Mouse (Mus musculus) C2C12 (cell line): ENCODE results near the gene Yipf1.
"Not testable (repeated sequence)": the region's sequence is repeated elsewhere in the genome, so short reads cannot be mapped to it uniquely, and the experiment has no call there.

ENCODE experiments used
- CTCF ChIP-seq: IDR thresholded peaks from one replicate; pipeline ENCODE4 v1.5.1; 2011; ENCODE audit not compliant: control insufficient read depth, insufficient read depth, insufficient read length
- FOSL1 ChIP-seq: IDR thresholded peaks from one replicate; pipeline ENCODE4 v1.8.0; 2011; ENCODE audit warnings: mild to moderate bottlenecking, low read length; ENCODE audit not compliant: poor library complexity, insufficient read depth, severe bottlenecking
- MYOD1 ChIP-seq: IDR thresholded peaks from one replicate; pipeline ENCODE4 v1.6.1; 2011; ENCODE audit warnings: low read depth; ENCODE audit not compliant: control insufficient read depth, insufficient read length
- USF1 ChIP-seq: IDR thresholded peaks from one replicate; pipeline ENCODE4 v1.6.1; 2011; ENCODE audit warnings: low read depth, mild to moderate bottlenecking, control low read depth, moderate library complexity

DNA sequence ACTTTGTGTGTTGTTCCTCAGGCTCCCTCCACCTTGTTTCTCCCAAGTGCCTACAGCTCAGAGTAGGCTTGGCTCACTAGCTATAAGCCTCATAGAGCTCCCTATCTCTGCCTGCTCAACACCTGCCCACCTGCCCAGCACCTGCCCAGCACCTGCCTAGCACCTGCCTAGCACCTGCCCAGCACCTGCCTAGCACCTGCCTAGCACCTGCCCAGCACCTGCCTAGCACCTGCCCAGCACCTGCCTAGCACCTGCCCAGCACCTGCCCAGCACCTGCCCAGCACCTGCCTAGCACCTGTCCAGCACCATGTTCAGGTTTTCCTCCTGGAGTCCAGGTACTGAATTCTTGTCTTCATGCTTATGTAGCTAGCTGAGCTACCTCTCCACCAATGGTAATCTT lies 52.2 kb downstream of the Yipf1 start:
- TF ChIP-seq CTCF, FOSL1, USF1, MYOD1: not testable (repeated sequence)
